Comparison of ENCODE assay signal across 10 mouse cellular contexts in genomic region chr19:7140373-7140772, GRCm38 (mm10). TPM values are rescaled to one million over a fixed set of nuclear protein-coding genes. Genes with fewer than 3 reads are reported as not detected.
DNase-seq lines count a peak whose midpoint lies in the region; ATAC-seq and TF ChIP-seq lines count a peak whose summit lies in the region.
"Had no signal": no experiment of that assay in that cellular context is flagged by ENCODE, and none has a peak within 500 bp of the region (broad histone marks: within the 10 kb centered on the region; RNA-seq: fewer than 3 reads in every experiment).

No protein-coding gene starts in this region.

- no peak overlapping the region for H3K4me2 ChIP-seq in lung, embryonic 14.5 days
- H3K4me2 ChIP-seq in forebrain, embryonic 13.5 days, result 0 out of 2 replicates have a peak overlapping the region, but pooled peaks have one; percentile 13
- H3K4me2 ChIP-seq in hindbrain, embryonic 15.5 days, result no peak overlapping the region
- no peak overlapping the region for H3K4me2 ChIP-seq in neural tube, embryonic 14.5 days (ENCODE audit: low read depth, low read length)

- ATAC-seq in lung, embryonic 14.5 days (ENCODE audit: insufficient read depth), result no peak
- ATAC-seq in forebrain, embryonic 13.5 days, result no peak
- ATAC-seq in hindbrain, embryonic 15.5 days (ENCODE audit: low FRiP score, low read depth), result no peak
- ATAC-seq in neural tube, embryonic 14.5 days (ENCODE audit: low read depth), result no peak

- H3K27ac ChIP-seq in lung, embryonic 14.5 days (ENCODE audit: low read depth), result no peak overlapping the region
- peak overlapping the region; percentile 86 for H3K27ac ChIP-seq in forebrain, embryonic 13.5 days
- peak overlapping the region; percentile 64 for H3K27ac ChIP-seq in hindbrain, embryonic 15.5 days (replicated peaks)
- H3K27ac ChIP-seq in neural tube, embryonic 14.5 days (ENCODE audit: low read depth, low read length), result peak overlapping the region; percentile 46; the same call in 1 of the 2 replicates

- WGBS in lung, embryonic 14.5 days, result 54% methylated on average over 6 of the region's 6 CpGs
- 34% methylated on average over 6 of the region's 6 CpGs for WGBS in forebrain, embryonic 13.5 days
- 26% methylated on average over 6 of the region's 6 CpGs for WGBS in hindbrain, embryonic 15.5 days
- 55% methylated on average over 6 of the region's 6 CpGs for WGBS in neural tube, embryonic 14.5 days

- H3K4me1 ChIP-seq in lung, embryonic 14.5 days (ENCODE audit: insufficient read depth), result peaks cover 21% of the 10 kb centered on the region
- H3K4me1 ChIP-seq in forebrain, embryonic 13.5 days, result peaks cover 95% of the 10 kb centered on the region
- peaks cover 87% of the 10 kb centered on the region for H3K4me1 ChIP-seq in hindbrain, embryonic 15.5 days (replicated peaks)
- H3K4me1 ChIP-seq in neural tube, embryonic 14.5 days (ENCODE audit: control insufficient read depth, insufficient read depth, low read length), result peaks cover 71% of the 10 kb centered on the region

- DNase-seq in lung, embryonic 14.5 days, result no peak
- no peak for DNase-seq in lung, postnatal 25 days (ENCODE audit: low spot score)
- no peak for DNase-seq in cerebellum, adult 8-10 months
- no peak for DNase-seq in cerebellum, adult 9-10 months
- DNase-seq: adrenal gland, postnatal 25 days; heart, postnatal 36 days; layer of hippocampus, adult 9-11 months had no signal

- H3K9me3 ChIP-seq in lung, embryonic 14.5 days (ENCODE audit: low read depth, low read length), result no peaks in the 10 kb centered on the region
- no peaks in the 10 kb centered on the region for H3K9me3 ChIP-seq in forebrain, embryonic 13.5 days (replicated peaks)
- H3K9me3 ChIP-seq in hindbrain, embryonic 15.5 days, result no peaks in the 10 kb centered on the region
- no peaks in the 10 kb centered on the region for H3K9me3 ChIP-seq in neural tube, embryonic 14.5 days (ENCODE audit: control insufficient read depth, low read length)

- no peak for TF ChIP-seq CTCF in lung, embryonic 14.5 days (IDR thresholded peaks at IDR 0.05; ENCODE audit: low read depth)

- peak overlapping the region; percentile 18; the same call in 1 of the 2 replicates for H3K9ac ChIP-seq in lung, embryonic 14.5 days
- H3K9ac ChIP-seq in forebrain, embryonic 13.5 days, result peak overlapping the region; percentile 39; the same call in 1 of the 2 replicates
- H3K9ac ChIP-seq in hindbrain, embryonic 15.5 days, result peak overlapping the region; percentile 9; the same call in 1 of the 2 replicates
- 0 out of 2 replicates have a peak overlapping the region, but pooled peaks have one; percentile 25 for H3K9ac ChIP-seq in neural tube, embryonic 14.5 days (replicated peaks; ENCODE audit: low read depth, low read length)

- H3K36me3 ChIP-seq in lung, embryonic 14.5 days (ENCODE audit: insufficient read depth), result no peaks in the 10 kb centered on the region
- H3K36me3 ChIP-seq in forebrain, embryonic 13.5 days (ENCODE audit: poor library complexity, severe bottlenecking), result no peaks in the 10 kb centered on the region
- no peaks in the 10 kb centered on the region for H3K36me3 ChIP-seq in hindbrain, embryonic 15.5 days
- H3K36me3 ChIP-seq in neural tube, embryonic 14.5 days (ENCODE audit: control insufficient read depth, insufficient read depth, low read length), result no peaks in the 10 kb centered on the region

- peaks cover 18% of the 10 kb centered on the region for H3K27me3 ChIP-seq in lung, embryonic 14.5 days (ENCODE audit: insufficient read depth, low read length)
- 0 out of 2 replicates have a peak, but pooled peaks cover 5% of the 10 kb centered on the region for H3K27me3 ChIP-seq in forebrain, embryonic 13.5 days
- peaks cover under 1% of the 10 kb centered on the region; the same call in 1 of the 2 replicates for H3K27me3 ChIP-seq in hindbrain, embryonic 15.5 days
- H3K27me3 ChIP-seq in neural tube, embryonic 14.5 days (ENCODE audit: control insufficient read depth, insufficient read depth, low read length), result no peaks in the 10 kb centered on the region

- no peak overlapping the region for H3K4me3 ChIP-seq in lung, embryonic 14.5 days (ENCODE audit: low read depth, low read length)
- H3K4me3 ChIP-seq in forebrain, embryonic 13.5 days, result no peak overlapping the region
- no peak overlapping the region for H3K4me3 ChIP-seq in hindbrain, embryonic 15.5 days
- no peak overlapping the region for H3K4me3 ChIP-seq in neural tube, embryonic 14.5 days (ENCODE audit: low read depth, low read length)

RNA-seq across cellular contexts. Expression of gene Flrt1, which starts 34.8 kb away (rescaled TPM):
- 1.4 and 2.0 TPM in 2 replicates for polyA plus RNA-seq in lung, embryonic 14.5 days (2014; fragmentation: Nextera tagmentation; extraction: Ambion mirVana)
- 10.4 and 11.3 TPM in 2 replicates for polyA plus RNA-seq in forebrain, embryonic 13.5 days (2015; fragmentation: Nextera tagmentation; extraction: Ambion mirVana)
- polyA plus RNA-seq in hindbrain, embryonic 15.5 days (2015; fragmentation: Nextera tagmentation; extraction: Ambion mirVana), result 9.8 and 11.1 TPM in 2 replicates
- 11.0 and 13.3 TPM in 2 replicates for polyA plus RNA-seq in neural tube, embryonic 14.5 days (2014; fragmentation: Nextera tagmentation; extraction: Ambion mirVana)
